Mouse (Mus musculus) lung, adult 18-20 months (tissue): ENCODE results near the gene Slc37a3.
A peak's percentile ranks its signal among the peaks of the same experiment; 100 is the strongest.
"Not testable (repeated sequence)": the region's sequence is repeated elsewhere in the genome, so short reads cannot be mapped to it uniquely, and the experiment has no call there.

Experiments used
- DNase-seq, 2 experiments: peaks; one replicate each; pipeline ENCODE4 v3.0.0; 2022; ENCODE audit warnings: mixed read lengths in 2 of 2

Gene Slc37a3

DNA sequence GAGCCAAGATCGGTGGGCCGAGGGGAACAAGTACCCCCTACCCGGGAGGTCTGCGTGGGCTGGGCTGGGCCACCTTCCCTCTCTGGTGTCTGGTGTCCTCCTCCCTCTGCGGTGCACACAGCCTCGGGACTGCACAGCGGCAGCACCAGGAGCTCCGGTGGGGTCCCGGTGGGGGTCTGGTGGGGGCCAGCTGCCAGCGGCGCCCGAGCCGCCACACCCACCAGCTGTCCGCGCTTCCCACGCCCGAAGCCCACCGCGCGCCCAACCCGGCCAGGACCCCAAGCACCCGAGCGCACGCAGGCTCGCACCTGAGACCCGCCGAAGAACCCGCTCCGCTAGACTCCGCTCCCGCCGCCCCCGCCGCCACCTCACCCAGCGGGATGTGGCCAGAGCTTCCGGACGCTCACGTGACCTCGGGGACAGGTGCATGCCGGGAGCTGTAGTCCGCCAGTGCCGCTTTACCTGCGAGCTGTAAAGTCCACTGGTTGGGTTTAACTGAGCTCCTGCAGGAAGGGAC, at the start of gene Slc37a3:
Gene Slc37a3 (minus strand): TSS at position 365 of the 517 bp plus-strand sequence.
- peak; percentile 92 to 93 for DNase-seq

- no peak for DNase-seq
These were observed 49.2 kb upstream of the Slc37a3 start for GRCm38 (mm10) chr6:39426725-39427124.

DNA sequence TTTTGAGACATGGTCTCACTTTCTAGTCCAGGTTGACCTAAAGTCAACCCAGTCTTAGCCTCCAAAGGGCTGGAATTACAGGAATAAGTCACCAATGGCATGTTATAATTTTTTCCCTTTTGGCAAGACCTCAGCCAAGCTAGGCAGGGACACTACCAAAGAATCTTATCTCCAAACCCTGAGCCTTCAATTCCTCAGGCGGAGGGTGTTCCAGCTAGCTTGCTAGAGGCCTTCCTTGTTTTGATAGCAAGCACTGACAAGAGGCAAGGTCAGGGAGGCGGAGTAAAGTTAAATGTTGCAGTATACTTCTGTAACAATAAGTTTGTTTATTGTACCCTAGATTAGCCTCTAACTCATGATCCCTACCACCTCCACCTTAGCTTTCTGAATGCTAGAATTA, 47.7 kb upstream of the Slc37a3 start:
- no peak for DNase-seq

- no peak for DNase-seq
These were observed 46.2 kb upstream of the Slc37a3 start for GRCm38 (mm10) chr6:39423686-39424085.

GRCm38 (mm10) chr6:39423130-39423551, 45.7 kb upstream of the Slc37a3 start:
- no peak for DNase-seq

DNA sequence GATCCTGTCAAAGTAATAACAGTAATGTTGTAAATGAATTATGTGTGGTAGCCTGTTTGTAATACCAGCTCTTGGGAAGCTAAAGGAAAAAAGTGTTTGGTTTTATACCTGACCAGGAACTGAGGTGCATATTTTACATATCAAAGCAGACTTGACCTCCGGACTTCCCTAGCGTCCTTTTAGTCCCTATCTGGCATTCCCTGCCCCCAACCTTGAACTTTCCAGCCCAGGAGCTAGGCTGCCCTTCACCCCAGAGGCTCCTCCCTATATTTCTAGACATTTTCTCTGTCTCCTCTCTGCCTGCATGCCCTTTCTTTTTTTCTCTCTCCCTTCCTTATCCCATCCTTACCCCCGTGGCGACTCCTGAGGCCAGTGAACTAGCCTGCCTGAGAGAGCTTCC, 43.4 kb upstream of the Slc37a3 start:
- DNase-seq: no peak

GRCm38 (mm10) chr6:39419851-39420721, 42.6 kb upstream of the Slc37a3 start, which contains the start of gene Mkrn1:
Gene Mkrn1 (minus strand): TSS chr6:39420462.
- DNase-seq: peak; percentile 83 to 86

GRCm38 (mm10) chr6:39419386-39419850, 41.9 kb upstream of the Slc37a3 start:
- DNase-seq: peak in 1 of 2 experiments; percentile 27

DNA sequence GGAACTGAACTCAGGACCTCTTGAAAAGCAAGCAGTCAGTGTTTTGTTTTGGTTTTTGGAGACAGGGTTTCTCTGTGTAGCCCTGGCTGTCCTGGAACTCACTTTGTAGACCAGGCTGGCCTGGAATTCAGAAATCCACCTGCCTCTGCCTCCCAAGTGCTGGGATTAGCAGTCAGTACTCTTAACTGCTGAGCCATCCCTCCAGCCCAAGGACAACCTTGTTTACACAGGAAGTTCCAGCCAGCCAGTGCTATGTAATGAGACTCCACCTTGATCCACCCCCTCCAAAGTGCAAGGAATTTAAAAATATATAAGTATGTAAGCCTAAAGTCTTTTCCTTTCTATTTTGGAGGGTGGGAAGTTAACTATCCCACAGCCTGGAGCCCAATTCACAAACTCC, 39.2 kb upstream of the Slc37a3 start:
- DNase-seq: not testable (repeated sequence)

- DNase-seq: peak; percentile 50 to 69
These were observed 38.3 kb upstream of the Slc37a3 start for GRCm38 (mm10) chr6:39415762-39416161.

- no peak for DNase-seq
These were observed 36.6 kb upstream of the Slc37a3 start for GRCm38 (mm10) chr6:39414106-39414505.

DNA sequence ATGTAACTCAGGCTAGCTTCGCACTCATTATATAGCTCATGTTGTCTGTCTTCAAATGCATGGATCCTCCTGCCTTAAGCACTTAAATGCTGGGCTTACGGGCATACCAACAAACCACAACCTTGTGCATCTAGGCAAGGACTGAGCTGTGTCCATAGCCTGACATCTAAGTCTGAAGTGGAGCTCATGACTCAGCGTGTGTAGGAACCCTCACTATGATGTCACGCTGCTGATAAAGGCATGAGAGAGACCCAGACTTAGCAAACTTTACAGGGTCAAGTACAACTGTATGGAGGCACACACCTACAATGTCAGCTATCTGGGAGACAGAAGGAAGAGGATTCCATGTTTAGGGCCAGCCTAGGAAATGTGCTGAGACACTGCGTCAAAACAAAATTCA, 29.0 kb upstream of the Slc37a3 start:
- no peak for DNase-seq

DNA sequence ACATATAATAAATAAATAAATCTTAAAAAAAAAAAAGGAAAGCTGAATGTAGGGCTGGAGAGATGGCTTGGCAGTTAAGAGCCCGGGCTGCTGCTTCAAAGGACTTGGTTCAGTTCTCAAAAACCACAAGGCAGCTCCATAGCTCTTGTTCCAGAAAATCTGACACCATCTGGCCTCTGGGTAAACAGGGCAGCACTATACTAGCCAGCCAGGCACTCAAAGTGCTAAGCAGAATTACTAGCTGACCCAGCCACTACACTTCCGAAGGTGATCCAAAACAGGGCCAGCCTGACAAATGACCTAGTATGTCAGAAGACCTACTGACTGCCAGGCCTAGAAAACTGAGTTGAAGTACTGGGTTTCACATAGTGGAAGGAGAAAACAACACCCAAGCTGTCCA, 25.7 kb upstream of the Slc37a3 start:
- peak; percentile 33 to 52 for DNase-seq

- peak; percentile 19 to 43 for DNase-seq
These were observed 22.9 kb upstream of the Slc37a3 start for GRCm38 (mm10) chr6:39400343-39400742.

- no peak for DNase-seq
These were observed 20.9 kb upstream of the Slc37a3 start for GRCm38 (mm10) chr6:39398342-39398741.

DNA sequence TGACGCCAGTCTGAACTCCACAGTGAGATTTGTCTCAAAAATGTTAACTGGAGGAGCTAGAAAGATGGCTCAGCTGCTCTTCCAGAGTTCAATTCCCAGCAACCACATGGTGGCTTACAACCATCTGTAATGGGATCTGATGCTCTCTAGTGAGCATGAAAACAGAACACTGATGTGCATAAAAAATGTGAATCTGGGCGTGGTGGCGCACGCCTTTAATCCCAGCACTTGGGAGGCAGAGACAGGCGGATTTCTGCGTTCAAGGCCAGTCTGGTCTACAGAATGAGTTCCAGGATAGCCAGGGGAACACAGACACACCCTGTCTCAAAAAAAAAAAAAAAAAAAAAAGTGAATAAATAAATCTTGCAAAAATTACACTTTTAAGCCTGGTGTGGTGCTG, 19.6 kb upstream of the Slc37a3 start:
- DNase-seq: no peak

GRCm38 (mm10) chr6:39395916-39396315, 18.4 kb upstream of the Slc37a3 start:
- no peak for DNase-seq

DNA sequence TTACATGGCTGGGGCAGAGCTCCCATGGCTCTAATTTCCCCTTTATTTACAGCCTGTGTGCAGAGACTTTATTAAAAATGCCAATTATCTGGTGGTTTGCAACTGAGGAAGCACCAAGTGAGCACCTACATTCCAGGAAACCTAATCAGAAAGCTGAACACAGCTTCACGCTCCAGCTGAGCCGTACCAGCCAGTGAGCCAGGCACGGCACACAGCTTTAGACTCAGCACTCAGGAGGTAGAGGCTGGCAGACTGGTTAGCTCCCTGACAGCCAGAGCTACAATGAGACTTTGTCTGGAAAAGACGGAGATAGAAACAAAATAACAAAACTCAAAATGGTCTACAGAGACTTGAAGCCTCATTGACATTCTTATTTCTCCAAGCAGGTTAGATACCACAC, 18.0 kb upstream of the Slc37a3 start:
- DNase-seq: no peak

DNA sequence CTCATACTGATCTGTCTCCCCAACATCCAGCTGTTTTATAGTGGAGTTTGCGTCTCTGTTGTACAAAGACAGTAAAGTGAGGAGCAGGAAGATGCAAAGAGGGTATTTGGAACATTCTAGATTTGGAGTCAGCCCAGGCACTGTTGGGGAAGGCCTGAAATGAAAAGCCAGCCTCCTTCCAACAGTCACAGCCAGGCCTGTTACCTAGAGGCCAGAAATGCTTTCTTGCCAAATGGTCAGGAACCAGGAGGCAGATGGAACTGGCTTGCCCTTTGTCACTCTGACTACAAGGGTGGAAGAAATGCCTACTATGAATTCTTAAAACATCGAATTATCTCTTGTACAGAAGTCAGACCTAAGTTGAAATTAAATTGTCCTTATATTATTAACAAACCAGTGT, 12.5 kb upstream of the Slc37a3 start:
- DNase-seq: no peak

- DNase-seq: peak; percentile 68 to 71
These were observed 3.8 kb upstream of the Slc37a3 start, which contains the start of gene Rab19 for GRCm38 (mm10) chr6:39381125-39381880. Gene Rab19 (plus strand): TSS chr6:39381175.

- no peak for DNase-seq
These were observed 2.8 kb upstream of the Slc37a3 start for GRCm38 (mm10) chr6:39380276-39380675.

DNA sequence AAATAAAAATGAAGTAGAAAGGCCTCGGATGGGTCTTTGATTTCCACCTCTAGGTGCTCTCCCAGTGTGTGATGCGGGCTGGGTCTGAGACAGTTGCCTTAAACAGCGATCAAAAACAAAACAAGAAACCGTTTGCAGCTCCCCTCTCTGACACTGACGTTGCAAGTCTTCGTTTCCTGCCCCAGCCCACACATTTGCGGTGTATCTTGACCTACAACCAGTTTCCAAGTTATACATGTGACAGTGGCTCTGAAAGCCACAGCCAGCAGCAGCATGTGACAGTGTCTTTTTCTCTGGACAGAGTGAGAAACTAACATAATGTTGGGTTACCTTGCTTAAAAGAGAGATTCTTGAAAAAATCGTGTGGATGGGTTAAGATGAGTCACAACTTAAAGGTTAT, 2.3 kb upstream of the Slc37a3 start:
- peak; percentile 50 to 51 for DNase-seq

- DNase-seq: peak; percentile 29 to 31
These were observed 1.7 kb upstream of the Slc37a3 start for GRCm38 (mm10) chr6:39379224-39379623.
